Mouse (Mus musculus): Measurements from ENCODE around the gene Arhgap45. TPM values are rescaled to one million over a fixed set of nuclear protein-coding genes. Genes with fewer than 3 reads are reported as not detected.
A peak's percentile ranks its signal among the peaks of the same experiment; 100 is the strongest.

The Arhgap45 gene
- total and polyA plus RNA-seq, 3 experiments = 3.5 to 16.6 (median 5.1) TPM

GRCm38 (mm10) chr10:79994397-79995115 is 21.9 kb upstream of the Arhgap45 start:
- Histone ChIP-seq H3K27ac (no peak overlapping the region), H3K4me3 (no peak overlapping the region), H3K9ac (ENCODE audit: low read depth, low read length) (no peak overlapping the region), H3K36me3 (ENCODE audit: control insufficient read depth, insufficient read depth, low read length) (no peaks in the 10 kb centered on the region), H3K27me3 (ENCODE audit: control insufficient read depth, insufficient read depth, low read length) (no peaks in the 10 kb centered on the region), H3K79me2 (replicated peaks; ENCODE audit: control insufficient read depth, insufficient read depth, low read length) (no peaks in the 10 kb centered on the region), H3K4me1 (ENCODE audit: control insufficient read depth, insufficient read depth, low read length) (peaks cover 3% of the 10 kb centered on the region)
- 73% methylated on average over 16 of the region's 16 CpGs for WGBS
- DNase-seq = peak in 1 of 2 experiments; percentile 65
- TF ChIP-seq EP300 (IDR thresholded peaks at IDR 0.05; ENCODE audit: insufficient read depth, low read depth, low read length) (no peak), CTCF (IDR thresholded peaks at IDR 0.05) (no peak), POLR2A (IDR thresholded peaks at IDR 0.05; ENCODE audit: insufficient read depth, low read depth, low read length) (no peak)
- intact Hi-C loops (cut with DNase I) = no loop called here

- Histone ChIP-seq H3K79me2 (replicated peaks; ENCODE audit: control insufficient read depth, insufficient read depth, low read length) (no peaks in the 10 kb centered on the region), H3K4me3 (no peak overlapping the region), H3K4me1 (ENCODE audit: control insufficient read depth, insufficient read depth, low read length) (peaks cover 3% of the 10 kb centered on the region; the same call in 1 of the 2 replicates), H3K27me3 (ENCODE audit: control insufficient read depth, insufficient read depth, low read length) (no peaks in the 10 kb centered on the region), H3K27ac (peak overlapping the region; percentile 30; the same call in 1 of the 2 replicates), H3K36me3 (ENCODE audit: control insufficient read depth, insufficient read depth, low read length) (no peaks in the 10 kb centered on the region), H3K9ac (ENCODE audit: low read depth, low read length) (no peak overlapping the region)
- TF ChIP-seq EP300 (IDR thresholded peaks at IDR 0.05; ENCODE audit: insufficient read depth, low read depth, low read length) (no peak), CTCF (IDR thresholded peaks at IDR 0.05) (no peak), POLR2A (IDR thresholded peaks at IDR 0.05; ENCODE audit: insufficient read depth, low read depth, low read length) (no peak)
- 53% methylated on average over 1 of the region's 1 CpGs for WGBS
- intact Hi-C loops (cut with DNase I) = loop anchor here (2.0 kb wide), 2 partner anchors 43 to 69 kb away; partner anchors contain the start of genes Arid3a and Polr2e
- DNase-seq = no peak
Observed at GRCm38 (mm10) chr10:79995636-79996035, 20.8 kb upstream of the Arhgap45 start.

- TF ChIP-seq EP300 (IDR thresholded peaks at IDR 0.05; ENCODE audit: insufficient read depth, low read depth, low read length) (peak; percentile 4; the same call in 1 of the 2 replicates), POLR2A (IDR thresholded peaks at IDR 0.05; ENCODE audit: insufficient read depth, low read depth, low read length) (peak; percentile 58; the same call in 1 of the 2 replicates), CTCF (IDR thresholded peaks at IDR 0.05) (peak; percentile 32; the same call in 1 of the 2 replicates)
- under 1% methylated on average over 34 of the region's 34 CpGs for WGBS
- DNase-seq = peak; percentile 96 to 100
- no peaks in the 10 kb centered on the region for H3K36me3 ChIP-seq (ENCODE audit: control insufficient read depth, insufficient read depth, low read length)
- peak within 1 kb of the TSS; percentile 81 for H3K9ac ChIP-seq (ENCODE audit: low read depth, low read length)
- H3K27me3 ChIP-seq (ENCODE audit: control insufficient read depth, insufficient read depth, low read length) = no peaks in the 10 kb centered on the region
- H3K27ac ChIP-seq = peak within 1 kb of the TSS; percentile 85
- intact Hi-C loops (cut with DNase I) = loop anchor here (2.0 kb wide), 2 partner anchors 42 to 70 kb away; partner anchors contain the start of genes Arid3a and Polr2e
- H3K4me1 ChIP-seq (ENCODE audit: control insufficient read depth, insufficient read depth, low read length) = peaks cover 3% of the 10 kb centered on the region; the same call in 1 of the 2 replicates
- H3K79me2 ChIP-seq (replicated peaks; ENCODE audit: control insufficient read depth, insufficient read depth, low read length) = no peaks in the 10 kb centered on the region
- peak within 1 kb of the TSS; percentile 88 for H3K4me3 ChIP-seq
Observed at GRCm38 (mm10) chr10:79996272-79997033, 20.0 kb upstream of the Arhgap45 start, which contains the start of gene Abca7. TSS of gene Abca7 (plus strand) at chr10:79996494.

GRCm38 (mm10) chr10:79997034-79997760 is 19.3 kb upstream of the Arhgap45 start:
- TF ChIP-seq POLR2A (IDR thresholded peaks at IDR 0.05; ENCODE audit: insufficient read depth, low read depth, low read length) = no peak
- no peak for TF ChIP-seq CTCF (IDR thresholded peaks at IDR 0.05)
- no peak for TF ChIP-seq EP300 (IDR thresholded peaks at IDR 0.05; ENCODE audit: insufficient read depth, low read depth, low read length)
- intact Hi-C loops (cut with DNase I) = loop anchor here (2.0 kb wide), 2 partner anchors 42 to 70 kb away; partner anchors contain the start of genes Arid3a and Polr2e
- Histone ChIP-seq H3K27me3 (ENCODE audit: control insufficient read depth, insufficient read depth, low read length) (no peaks in the 10 kb centered on the region), H3K9ac (ENCODE audit: low read depth, low read length) (peak overlapping the region; percentile 81), H3K4me1 (ENCODE audit: control insufficient read depth, insufficient read depth, low read length) (peaks cover 3% of the 10 kb centered on the region; the same call in 1 of the 2 replicates), H3K36me3 (ENCODE audit: control insufficient read depth, insufficient read depth, low read length) (no peaks in the 10 kb centered on the region), H3K27ac (peak overlapping the region; percentile 85), H3K4me3 (peak overlapping the region; percentile 88), H3K79me2 (replicated peaks; ENCODE audit: control insufficient read depth, insufficient read depth, low read length) (no peaks in the 10 kb centered on the region)
- WGBS = 1% methylated on average over 35 of the region's 35 CpGs
- peak; percentile 74 to 77 for DNase-seq

- peak in 1 of 2 experiments; percentile 66 for DNase-seq
- no peak overlapping the region; the same call in 1 of the 2 replicates for H3K9ac ChIP-seq (ENCODE audit: low read depth, low read length)
- H3K4me1 ChIP-seq (ENCODE audit: control insufficient read depth, insufficient read depth, low read length) = peaks cover 3% of the 10 kb centered on the region; the same call in 1 of the 2 replicates
- no peak overlapping the region for H3K27ac ChIP-seq
- no peak overlapping the region; the same call in 1 of the 2 replicates for H3K4me3 ChIP-seq
- WGBS = 34% methylated on average over 15 of the region's 15 CpGs
- no peaks in the 10 kb centered on the region for H3K27me3 ChIP-seq (ENCODE audit: control insufficient read depth, insufficient read depth, low read length)
- H3K79me2 ChIP-seq (replicated peaks; ENCODE audit: control insufficient read depth, insufficient read depth, low read length) = no peaks in the 10 kb centered on the region
- TF ChIP-seq EP300 (IDR thresholded peaks at IDR 0.05; ENCODE audit: insufficient read depth, low read depth, low read length) (0 out of 2 replicates have a peak, but pooled peaks have one; percentile 9), POLR2A (IDR thresholded peaks at IDR 0.05; ENCODE audit: insufficient read depth, low read depth, low read length) (no peak), CTCF (IDR thresholded peaks at IDR 0.05) (no peak)
- H3K36me3 ChIP-seq (ENCODE audit: control insufficient read depth, insufficient read depth, low read length) = no peaks in the 10 kb centered on the region
- intact Hi-C loops (cut with DNase I) = loop anchor here (2.0 kb wide), 2 partner anchors 41 to 71 kb away; partner anchors contain the start of genes Arid3a and Polr2e
Observed at GRCm38 (mm10) chr10:79997819-79998218, 18.6 kb upstream of the Arhgap45 start.

All from heart, adult 2 months (tissue).